Mouse (Mus musculus) inflammation-experienced regulatory T-cells, adult 6 months (primary cell): ENCODE measurements at regions not wholly inside any gene's neighbourhood (a gene's known extent, or its start where the extent isn't known, plus 50 kb on each side); places are given as distances from the start of the nearest gene placed in this dataset.

Source experiments
- ATAC-seq: one replicate; pipeline ENCODE4 v1.8.0; 2017

GRCm38 (mm10) chr11:19767316-19767715, 156.9 kb upstream of the Spred2 start:
- ATAC-seq, result no peak

- ATAC-seq, result no peak
Measured at GRCm38 (mm10) chr11:19767871-19768270, 156.3 kb upstream of the Spred2 start.

- no peak for ATAC-seq
Measured at GRCm38 (mm10) chr11:19768962-19769361, 155.2 kb upstream of the Spred2 start.

GRCm38 (mm10) chr11:19774010-19774409, 150.2 kb upstream of the Spred2 start:
- ATAC-seq, result no peak

GRCm38 (mm10) chr11:19775741-19776140, 148.4 kb upstream of the Spred2 start:
- ATAC-seq, result no peak

GRCm38 (mm10) chr11:19776473-19777200, 147.5 kb upstream of the Spred2 start:
- ATAC-seq, result no peak

- no peak for ATAC-seq
Measured at GRCm38 (mm10) chr11:19778191-19778590, 146.0 kb upstream of the Spred2 start.

- no peak for ATAC-seq
Measured at GRCm38 (mm10) chr11:19785110-19785509, 139.1 kb upstream of the Spred2 start.

- no peak for ATAC-seq
Measured at GRCm38 (mm10) chr11:19796950-19797670, 127.1 kb upstream of the Spred2 start.

- no peak for ATAC-seq
Measured at GRCm38 (mm10) chr11:19809359-19809758, 114.8 kb upstream of the Spred2 start.

- no peak for ATAC-seq
Measured at GRCm38 (mm10) chr11:19811271-19811991, 112.7 kb upstream of the Spred2 start.

- no peak for ATAC-seq
Measured at GRCm38 (mm10) chr11:19811992-19812690, 112.0 kb upstream of the Spred2 start.

- no peak for ATAC-seq
Measured at GRCm38 (mm10) chr11:19813549-19813948, 110.6 kb upstream of the Spred2 start.

- ATAC-seq, result no peak
Measured at GRCm38 (mm10) chr11:19822991-19823390, 101.2 kb upstream of the Spred2 start.

- peak; percentile 77 for ATAC-seq
Measured at GRCm38 (mm10) chr11:19823461-19823895, 100.7 kb upstream of the Spred2 start.

- ATAC-seq, result no peak
Measured at GRCm38 (mm10) chr11:19826481-19827185, 97.5 kb upstream of the Spred2 start.

- ATAC-seq, result no peak
Measured at GRCm38 (mm10) chr11:19827996-19828395, 96.2 kb upstream of the Spred2 start.

GRCm38 (mm10) chr11:19828959-19829401, 95.2 kb upstream of the Spred2 start:
- no peak for ATAC-seq

- peak; percentile 27 for ATAC-seq
Measured at GRCm38 (mm10) chr11:19829564-19830279, 94.5 kb upstream of the Spred2 start.

- ATAC-seq, result peak; percentile 88
Measured at GRCm38 (mm10) chr11:19830280-19831062, 93.7 kb upstream of the Spred2 start.
